Comparison of ENCODE assay signal across 31 mouse cellular contexts in genomic region chrX:120486428-120486827, GRCm38 (mm10).
"Had no signal": no experiment of that assay in that cellular context is flagged by ENCODE, and none has a peak within 500 bp of the region (broad histone marks: within the 10 kb centered on the region; RNA-seq: fewer than 3 reads in every experiment).

No protein-coding gene starts in this region.

- H3K27ac ChIP-seq: left cerebral cortex, adult 2 months; limb, embryonic 10.5 days; limb, embryonic 12.5 days; limb, embryonic 13.5 days; limb, embryonic 15.5 days; liver, embryonic 12.5 days; liver, embryonic 13.5 days; liver, embryonic 14.5 days; liver, embryonic 15.5 days; lung, embryonic 15.5 days; macrophage; midbrain, embryonic 10.5 days; midbrain, embryonic 12.5 days; midbrain, embryonic 13.5 days; midbrain, embryonic 15.5 days; neural tube, embryonic 12.5 days had no signal

- H3K36me3 ChIP-seq: limb, embryonic 10.5 days; limb, embryonic 12.5 days; limb, embryonic 13.5 days; limb, embryonic 15.5 days; liver, embryonic 12.5 days; liver, embryonic 13.5 days; liver, embryonic 15.5 days; lung, embryonic 15.5 days; midbrain, embryonic 10.5 days; midbrain, embryonic 12.5 days; midbrain, embryonic 13.5 days; midbrain, embryonic 15.5 days; neural tube, embryonic 12.5 days had no signal

- H3K9ac ChIP-seq: limb, embryonic 12.5 days; limb, embryonic 13.5 days; limb, embryonic 15.5 days; liver, embryonic 12.5 days; liver, embryonic 13.5 days; liver, embryonic 14.5 days; liver, embryonic 15.5 days; liver, postnatal 0 days; lung, embryonic 15.5 days; midbrain, embryonic 12.5 days; midbrain, embryonic 13.5 days; midbrain, embryonic 15.5 days; neural tube, embryonic 12.5 days had no signal

- H3K27me3 ChIP-seq: limb, embryonic 12.5 days; limb, embryonic 13.5 days; limb, embryonic 15.5 days; liver, embryonic 12.5 days; liver, embryonic 13.5 days; liver, embryonic 15.5 days; lung, embryonic 15.5 days; megakaryocyte, embryonic 14.5 days; midbrain, embryonic 12.5 days; midbrain, embryonic 13.5 days; midbrain, embryonic 15.5 days; neural tube, embryonic 12.5 days had no signal

- H3K4me2 ChIP-seq: limb, embryonic 12.5 days; limb, embryonic 13.5 days; limb, embryonic 15.5 days; liver, embryonic 11.5 days; liver, embryonic 12.5 days; liver, embryonic 13.5 days; liver, embryonic 15.5 days; lung, embryonic 15.5 days; midbrain, embryonic 11.5 days; midbrain, embryonic 12.5 days; midbrain, embryonic 13.5 days; midbrain, embryonic 15.5 days; neural tube, embryonic 12.5 days had no signal

- H3K4me3 ChIP-seq: left cerebral cortex, adult 2 months; limb, embryonic 10.5 days; limb, embryonic 12.5 days; limb, embryonic 13.5 days; limb, embryonic 15.5 days; liver, embryonic 12.5 days; liver, embryonic 13.5 days; liver, embryonic 15.5 days; lung, embryonic 15.5 days; megakaryocyte, embryonic 14.5 days; midbrain, embryonic 10.5 days; midbrain, embryonic 12.5 days; midbrain, embryonic 13.5 days; midbrain, embryonic 15.5 days; myocyte; neural tube, embryonic 12.5 days had no signal

- H3K4me1 ChIP-seq: limb, embryonic 10.5 days; limb, embryonic 12.5 days; limb, embryonic 13.5 days; limb, embryonic 15.5 days; liver, embryonic 12.5 days; liver, embryonic 13.5 days; liver, embryonic 15.5 days; lung, embryonic 15.5 days; megakaryocyte, embryonic 14.5 days; midbrain, embryonic 10.5 days; midbrain, embryonic 12.5 days; midbrain, embryonic 13.5 days; midbrain, embryonic 15.5 days; neural tube, embryonic 12.5 days had no signal

- ATAC-seq: liver, embryonic 12.5 days; liver, postnatal 0 days; lung, postnatal 0 days; midbrain, embryonic 13.5 days; midbrain, embryonic 15.5 days; midbrain, embryonic 16.5 days had no signal

- H3K9me3 ChIP-seq: limb, embryonic 10.5 days; limb, embryonic 12.5 days; limb, embryonic 13.5 days; limb, embryonic 15.5 days; liver, embryonic 12.5 days; liver, embryonic 13.5 days; liver, embryonic 15.5 days; lung, embryonic 15.5 days; megakaryocyte, embryonic 14.5 days; midbrain, embryonic 10.5 days; midbrain, embryonic 12.5 days; midbrain, embryonic 13.5 days; midbrain, embryonic 15.5 days; neural tube, embryonic 12.5 days had no signal

- DNase-seq: left cerebral cortex, postnatal 4 days; liver; liver, embryonic 13.5 days; liver, postnatal 0 days; lung, adult 18-20 months; lung, adult 2 months; lung, postnatal 10 days; lung, postnatal 36 days; lung, postnatal 4 days; midbrain, embryonic 14.5 days had no signal
